Mouse (Mus musculus) thymus, adult 2 months (tissue): ENCODE data around the gene Gm14444.
"Not testable (repeated sequence)": the region's sequence is repeated elsewhere in the genome, so short reads cannot be mapped to it uniquely, and the experiment has no call there.

Source experiments
- CTCF ChIP-seq: fragments of 200-500 bp; IDR thresholded peaks from 2 replicates; pipeline ENCODE4 v1.5.1; 2012; ENCODE audit warnings: mild to moderate bottlenecking, control low read depth, low read length, moderate library complexity, borderline replicate concordance; ENCODE audit not compliant: control insufficient read depth, poor library complexity, insufficient read depth; ENCODE audit errors: extremely low read depth
- POLR2A ChIP-seq: fragments of 200-500 bp; IDR thresholded peaks from 2 replicates; pipeline ENCODE4 v1.6.1; 2012; ENCODE audit warnings: mild to moderate bottlenecking, low read length, control low read depth, moderate library complexity; ENCODE audit not compliant: control insufficient read depth, poor library complexity, insufficient read depth; ENCODE audit errors: extremely low read depth

DNA sequence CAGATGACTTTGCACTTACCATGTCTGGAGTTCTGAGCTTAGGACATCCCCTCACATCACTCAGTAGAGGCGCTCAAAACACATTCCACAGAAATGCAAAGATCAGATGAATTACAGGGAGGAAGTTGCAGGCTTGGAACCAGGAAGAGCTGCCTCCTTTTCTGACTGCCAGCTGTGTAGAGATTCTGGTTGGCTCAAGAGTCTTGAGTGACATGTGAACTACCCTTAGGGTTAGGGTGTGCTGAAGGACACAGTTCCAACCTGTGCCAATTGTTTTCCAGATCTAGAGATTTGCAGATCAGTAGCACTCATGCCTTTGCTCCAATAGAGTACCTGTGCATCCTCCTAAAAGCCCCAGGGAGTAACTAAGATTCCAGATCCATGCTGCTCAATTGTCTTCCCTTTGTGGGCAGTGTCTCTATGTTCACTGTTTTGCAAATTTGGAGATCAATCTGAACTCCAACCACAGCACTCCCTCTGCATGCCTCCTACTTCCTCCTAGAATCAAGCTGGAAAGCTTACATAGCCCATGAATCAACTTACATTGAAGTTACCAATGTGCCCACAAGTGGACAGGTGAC is 57.7 kb downstream of the Gm14444 start, which contains the start of gene Gm14393:
- not testable (repeated sequence) for TF ChIP-seq CTCF, POLR2A
